Mouse (Mus musculus): ENCODE results near the gene Ppfibp2. TPM values are rescaled to one million over a fixed set of nuclear protein-coding genes. Genes with fewer than 3 reads are reported as not detected.

Ppfibp2 gene
- total RNA-seq, 4 experiments from 2014 or later = 7.6 to 10.9 (median 10.7) TPM

DNA sequence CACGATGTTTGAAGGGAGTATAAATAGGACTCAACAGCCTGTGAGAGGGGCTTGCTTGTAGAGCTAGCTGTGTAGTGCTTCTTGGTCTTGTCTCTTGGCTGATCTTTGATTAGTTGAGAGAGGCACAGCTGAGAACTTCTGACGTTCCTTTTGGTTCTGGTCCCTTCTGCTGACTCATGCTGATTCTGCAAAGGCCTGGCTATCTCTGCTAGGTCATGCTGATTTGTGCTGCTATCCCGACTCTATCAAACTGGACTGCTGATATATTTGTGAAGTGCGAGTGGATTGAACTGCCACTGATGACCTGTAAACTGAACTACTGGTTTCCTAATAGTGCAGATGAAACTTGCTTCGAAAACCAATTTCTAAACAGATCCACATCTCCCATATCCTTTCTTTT, 15.9 kb downstream of the Ppfibp2 start:
- DNase-seq (ENCODE audit: low spot score in 2 of 2) = no peak

DNA sequence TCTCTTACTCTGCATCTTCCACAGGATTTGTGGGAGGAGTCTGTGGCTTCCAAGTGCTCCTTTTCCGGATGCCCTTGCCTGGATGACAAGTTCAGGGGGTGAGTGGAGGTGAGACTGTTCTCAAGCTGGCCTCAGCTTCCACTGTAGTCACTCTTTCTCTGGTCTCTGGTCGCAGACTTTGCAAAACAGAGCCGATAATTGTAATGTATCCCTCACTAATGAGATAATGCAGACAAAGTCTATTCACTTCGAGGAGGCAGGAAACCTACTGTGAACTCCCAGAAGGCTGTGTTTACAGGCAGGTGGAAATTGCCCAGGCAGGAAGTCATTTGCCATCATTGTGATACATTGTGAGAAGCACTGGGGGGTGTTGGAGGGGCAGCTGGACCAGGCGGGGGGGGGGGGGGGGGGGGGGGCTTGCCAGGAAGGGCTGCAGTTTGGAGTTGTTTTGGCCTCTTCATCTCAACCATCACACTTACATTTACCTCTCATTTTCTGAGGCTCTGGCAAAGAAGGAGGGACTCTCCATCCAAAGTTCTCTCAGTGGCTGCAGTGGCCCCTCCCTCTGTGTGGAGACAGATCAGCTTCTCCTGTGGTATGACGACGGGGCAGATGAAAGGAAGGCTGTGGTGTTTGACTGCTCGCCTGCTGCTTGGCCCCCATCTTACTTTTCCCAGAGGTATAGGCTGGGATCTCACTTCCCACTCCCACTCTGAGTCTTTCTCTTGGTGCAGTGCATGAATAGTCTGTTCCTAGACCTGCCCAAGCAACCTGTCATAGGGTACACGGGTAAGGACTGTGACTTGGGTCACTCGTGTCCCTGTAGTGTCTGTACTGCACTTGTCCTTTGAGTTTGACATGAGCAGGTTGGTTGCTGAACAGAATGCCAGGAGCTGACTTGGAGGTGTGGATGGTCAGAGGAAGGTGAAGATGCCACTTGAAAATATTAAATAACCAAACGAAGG, 23.3 kb downstream of the Ppfibp2 start:
- DNase-seq (ENCODE audit: low spot score in 2 of 2) = no peak

DNA sequence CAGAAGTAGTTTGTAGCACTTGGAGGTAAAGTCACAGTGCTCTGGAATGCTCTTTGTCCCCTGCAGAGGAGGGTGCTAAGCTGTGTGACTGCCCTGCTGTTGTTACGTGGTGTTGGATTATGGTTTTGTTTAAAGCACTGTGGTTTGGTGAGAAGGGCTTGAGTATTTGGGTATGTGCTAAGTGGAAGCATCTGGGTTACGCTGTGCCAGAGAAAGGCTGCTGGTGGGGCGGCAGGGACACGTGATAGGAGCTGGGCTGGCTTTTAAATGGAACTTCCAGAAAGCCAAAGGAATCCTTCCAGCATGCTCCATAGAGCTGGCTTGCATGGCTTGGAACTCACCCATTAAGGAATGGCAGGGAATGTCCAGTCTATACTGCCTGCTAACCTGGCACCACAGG, 24.2 kb downstream of the Ppfibp2 start:
- no peak for DNase-seq (ENCODE audit: low spot score in 2 of 2)

DNA sequence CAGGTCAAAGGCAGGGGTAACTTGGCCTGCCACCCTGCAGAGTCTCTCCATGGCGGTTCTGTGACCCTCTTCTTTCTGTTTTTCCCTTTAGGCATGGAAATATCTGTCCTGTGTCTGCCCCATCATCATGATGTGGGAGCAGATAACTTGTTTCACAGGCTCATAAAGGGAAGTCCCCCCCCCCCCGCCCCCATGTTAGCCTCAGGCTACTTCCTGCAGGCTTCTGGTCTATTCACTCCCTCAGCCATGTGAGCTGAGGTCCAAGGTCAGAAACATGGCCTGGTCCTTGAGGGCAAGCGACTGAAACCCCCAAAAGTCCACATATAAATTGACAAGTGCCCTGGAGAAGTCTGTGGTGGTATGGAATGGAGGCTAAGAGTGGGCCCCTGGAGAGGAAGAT, 25.1 kb downstream of the Ppfibp2 start:
- no peak for DNase-seq (ENCODE audit: low spot score in 2 of 2)

DNA sequence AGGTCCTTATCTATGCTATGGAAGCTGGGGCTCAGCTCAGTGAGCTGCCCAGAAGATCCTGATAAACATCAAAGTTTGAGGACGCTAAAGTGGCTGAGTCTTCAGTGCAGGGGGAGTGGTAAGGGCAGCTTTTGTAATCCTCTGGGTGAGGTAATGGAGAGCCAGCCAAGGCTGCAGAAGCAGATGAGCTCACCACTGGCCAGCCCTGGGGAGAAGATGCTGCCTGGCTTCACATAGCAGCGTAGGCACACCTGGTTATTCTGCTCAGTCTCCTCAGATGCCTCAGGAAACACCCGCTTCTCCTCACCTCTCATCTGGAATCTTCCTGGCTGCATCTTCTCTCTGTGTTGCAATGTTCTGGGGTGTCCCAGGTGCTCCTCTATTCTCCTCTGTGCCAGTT, 29.4 kb downstream of the Ppfibp2 start:
- DNase-seq (ENCODE audit: low spot score in 2 of 2) = no peak

DNA sequence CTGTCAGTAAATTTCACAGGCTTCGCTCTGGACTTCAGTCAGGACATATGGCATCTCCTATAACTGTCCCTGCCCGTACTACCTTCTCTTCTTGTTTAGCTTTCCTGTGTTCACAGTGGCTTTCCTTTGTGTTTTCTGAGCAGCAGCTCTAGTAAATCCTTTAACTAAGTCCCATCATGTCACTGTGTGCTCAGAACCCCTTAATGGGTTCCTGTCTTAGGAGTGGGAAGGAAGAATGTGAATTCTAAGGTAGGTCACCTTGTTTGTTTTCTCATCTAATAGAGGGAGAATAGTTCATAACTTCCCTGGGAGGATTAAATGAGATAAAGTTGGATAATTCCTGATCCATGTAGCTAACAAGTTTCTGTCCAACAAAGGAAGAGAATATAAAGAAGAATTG, 30.1 kb downstream of the Ppfibp2 start, which contains the start of gene 5330417H12Rik:
Gene 5330417H12Rik, minus strand, starts transcription at position 101 of the 400 bp plus-strand sequence.
- DNase-seq (ENCODE audit: low spot score in 2 of 2) = no peak

DNA sequence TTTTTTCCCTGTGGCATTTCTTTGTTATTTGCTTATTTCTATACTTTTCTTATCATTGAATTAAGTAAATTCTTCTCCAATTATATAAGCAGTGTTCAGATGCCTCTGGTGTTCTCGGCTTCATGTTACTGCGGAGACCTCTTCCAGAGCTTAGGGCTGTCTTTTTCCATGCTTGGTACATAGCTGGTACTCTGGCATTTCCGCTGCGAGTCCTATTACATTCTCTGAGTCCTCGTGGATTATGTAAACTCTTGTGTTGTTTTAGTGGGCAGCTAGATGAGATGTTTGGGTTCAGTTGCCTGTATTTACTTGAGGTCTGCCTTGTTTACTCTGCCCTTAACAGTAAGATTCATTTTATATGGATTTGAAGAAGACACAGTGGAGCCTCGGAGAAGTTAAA, 30.8 kb downstream of the Ppfibp2 start:
- no peak for DNase-seq (ENCODE audit: low spot score in 2 of 2)

DNA sequence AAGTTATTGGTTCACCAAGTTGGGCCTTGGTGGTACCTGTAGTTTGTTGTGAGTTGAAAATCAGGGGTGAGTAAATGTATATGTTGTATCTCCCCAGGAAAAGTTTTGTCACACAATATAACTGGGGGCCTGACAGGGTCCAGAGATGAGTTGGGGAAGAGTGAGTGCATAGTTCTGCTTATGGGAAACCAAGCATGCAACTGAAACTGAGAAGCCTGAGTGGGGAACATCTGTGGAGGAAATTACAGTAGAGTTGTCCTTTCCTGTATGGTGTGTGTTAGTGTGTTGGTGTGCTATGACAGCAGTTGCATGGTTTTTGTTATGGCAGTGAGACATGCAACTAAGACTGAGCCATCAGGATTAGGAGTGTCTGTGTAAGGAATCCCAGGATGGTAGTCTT, 33.4 kb downstream of the Ppfibp2 start:
- DNase-seq (ENCODE audit: low spot score in 2 of 2) = no peak

DNA sequence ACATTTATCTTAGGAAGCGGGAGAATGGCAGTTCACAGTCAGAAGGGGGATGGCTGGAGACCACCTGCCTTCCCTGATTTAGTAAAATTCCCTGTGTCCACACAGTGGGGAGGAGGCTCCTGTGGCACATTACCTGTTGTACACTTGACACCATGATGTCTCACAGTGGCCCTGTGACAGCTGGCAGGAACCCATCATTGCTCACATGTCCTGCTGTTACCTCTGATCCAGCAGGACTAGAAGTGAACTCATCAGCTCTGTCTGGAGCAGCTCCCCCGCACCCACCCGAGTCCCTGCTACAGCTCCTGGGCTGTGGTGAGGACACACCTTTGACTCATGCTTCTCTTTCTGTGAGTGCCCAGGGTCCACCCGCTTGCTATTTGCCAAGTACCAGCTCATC, 38.2 kb downstream of the Ppfibp2 start:
- DNase-seq (ENCODE audit: low spot score in 2 of 2) = no peak

DNA sequence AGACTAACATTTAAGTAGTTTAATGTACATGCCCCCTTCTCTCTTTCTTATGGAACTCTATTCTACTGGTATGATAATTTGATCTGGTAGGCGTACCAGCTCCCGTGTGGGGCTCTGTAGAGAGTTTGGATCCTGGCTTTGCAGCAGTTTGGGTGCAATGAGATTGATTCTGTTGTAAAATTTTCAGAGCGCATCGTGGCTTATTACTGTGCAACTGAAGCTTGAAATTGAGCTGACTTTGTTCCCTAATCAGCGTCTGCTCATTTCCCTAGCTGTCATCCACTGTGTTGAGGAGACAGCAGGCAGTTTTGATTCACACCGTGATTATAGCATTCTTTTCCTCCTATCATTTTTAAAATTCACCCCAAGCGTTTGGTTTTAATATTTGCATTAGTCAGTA, 42.4 kb downstream of the Ppfibp2 start:
- DNase-seq (ENCODE audit: low spot score in 2 of 2) = no peak

DNA sequence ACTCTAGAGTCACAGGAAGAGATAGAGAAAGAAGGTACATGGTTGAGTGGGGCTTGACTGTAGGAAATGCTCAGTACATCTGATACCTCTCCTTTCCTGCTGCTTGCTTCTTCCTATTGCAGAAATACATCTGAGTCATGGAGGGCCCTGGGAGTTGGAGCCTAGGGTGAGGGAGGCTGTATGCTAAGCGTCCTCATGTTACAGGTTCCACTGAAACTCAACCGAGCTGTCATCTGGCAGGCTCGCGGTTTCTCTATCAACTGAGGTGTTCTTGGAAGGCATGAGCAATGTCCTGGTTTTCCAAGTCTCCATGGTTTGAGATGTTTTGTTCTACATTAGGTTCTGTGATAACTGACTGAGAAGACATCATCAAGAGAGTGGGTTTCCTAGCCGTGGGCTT, 43.0 kb downstream of the Ppfibp2 start:
- DNase-seq (ENCODE audit: low spot score in 2 of 2) = no peak

DNA sequence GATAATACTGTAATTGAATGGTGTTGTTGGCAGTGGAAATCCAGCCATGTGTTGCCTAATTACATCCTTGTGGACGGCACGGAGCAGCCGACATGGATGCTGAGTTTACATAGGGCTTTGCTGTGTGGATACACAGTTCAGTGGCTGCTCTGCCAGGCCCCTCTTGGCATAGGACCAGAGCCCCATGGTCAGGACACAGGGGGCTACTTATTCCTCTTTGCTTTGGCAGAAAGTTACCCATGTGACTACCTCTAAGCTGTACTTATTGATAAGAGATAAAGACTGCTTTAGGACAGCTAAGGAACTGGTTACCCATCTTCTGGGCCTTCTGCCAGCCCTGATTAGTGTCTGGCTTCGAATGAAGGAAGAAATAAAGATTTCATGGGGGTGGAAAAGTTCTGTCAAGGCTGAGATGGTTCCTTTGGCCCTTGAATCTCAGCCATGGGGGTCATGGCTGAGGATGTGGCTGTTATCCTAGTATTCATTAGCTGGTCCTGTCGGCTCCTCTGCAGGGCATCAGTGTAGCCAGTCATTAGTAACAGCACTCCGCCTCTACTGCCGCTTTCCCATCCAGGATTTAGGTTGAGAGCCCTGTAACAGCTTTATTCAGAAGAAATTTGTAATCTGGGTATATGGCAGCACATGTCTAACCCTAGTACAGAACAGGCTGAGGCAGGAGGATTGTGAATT, 47.7 kb downstream of the Ppfibp2 start:
- DNase-seq (ENCODE audit: low spot score in 2 of 2) = no peak

DNA sequence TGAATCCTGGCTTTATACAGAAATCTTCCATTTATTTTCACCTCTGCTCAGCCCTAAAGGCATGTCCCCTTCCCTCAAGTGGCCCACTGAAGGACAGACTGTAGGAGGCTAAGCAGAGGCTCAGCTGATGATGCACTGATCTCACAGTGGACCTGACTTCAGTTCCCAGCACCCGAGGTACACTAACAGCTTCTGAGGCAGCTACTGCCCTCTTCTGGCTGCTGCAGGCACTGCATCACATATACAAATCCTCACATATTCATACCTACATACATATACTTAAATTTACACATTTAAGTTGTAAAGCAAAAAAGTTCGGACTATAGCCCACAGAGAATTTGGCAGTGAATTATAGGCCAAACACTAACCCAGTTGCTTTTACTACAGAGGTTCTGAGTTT, 50.0 kb downstream of the Ppfibp2 start:
- no peak for DNase-seq (ENCODE audit: low spot score in 2 of 2)

DNA sequence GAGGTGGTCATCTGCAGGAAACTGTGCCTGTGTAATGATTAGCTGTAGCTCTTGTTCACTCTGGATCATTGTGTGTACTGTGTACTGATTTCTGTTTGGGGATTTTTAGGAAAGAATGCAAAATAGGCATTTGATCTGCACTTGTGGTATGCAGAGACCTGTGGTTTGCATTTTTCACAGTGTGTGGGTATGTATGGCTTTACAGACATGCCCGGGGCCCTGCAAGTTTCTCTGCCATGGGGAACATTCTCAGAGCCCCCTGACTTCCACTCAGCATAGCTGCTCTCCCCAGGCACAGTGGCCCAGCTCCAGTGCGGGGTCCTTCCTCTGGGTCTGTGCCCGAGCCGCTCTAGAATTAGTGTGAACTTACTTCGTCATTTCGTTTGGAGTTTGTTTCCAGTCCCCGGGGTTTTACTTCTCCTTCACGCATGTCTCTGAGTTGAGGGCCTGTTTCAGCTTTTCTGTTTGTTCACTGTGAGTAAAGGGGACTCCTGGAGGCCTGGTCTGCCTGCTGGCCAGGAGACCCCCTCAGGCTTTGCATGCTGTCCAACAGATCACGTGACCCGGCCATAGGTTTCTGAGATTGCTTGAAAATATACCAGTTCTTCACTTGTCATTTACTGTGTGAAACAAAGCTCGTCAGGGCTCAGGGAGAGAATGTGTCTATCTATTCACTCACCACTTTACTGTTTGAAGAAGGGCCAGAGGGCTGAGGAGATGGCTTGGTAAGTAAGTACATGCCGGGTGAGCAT, 54.1 kb downstream of the Ppfibp2 start:
- no peak for DNase-seq (ENCODE audit: low spot score in 2 of 2)

DNA sequence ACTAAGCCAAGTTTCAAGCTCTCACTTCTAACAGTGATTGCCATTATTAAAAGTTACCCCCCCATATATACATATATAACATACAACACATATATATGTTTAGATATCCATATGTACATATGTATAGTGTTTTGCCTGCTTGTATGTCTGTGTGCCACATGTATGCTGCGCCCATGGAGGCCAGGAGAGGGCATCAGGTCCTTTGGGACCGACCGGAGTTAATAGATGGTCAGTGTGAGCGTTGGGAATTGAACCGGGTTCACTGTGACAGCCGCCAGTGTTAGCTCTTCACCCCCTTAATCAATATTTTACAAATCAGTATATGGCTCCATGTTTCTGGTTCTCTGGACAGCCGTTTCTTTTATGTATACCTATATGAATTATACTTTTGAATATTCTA, 55.0 kb downstream of the Ppfibp2 start:
- no peak for DNase-seq (ENCODE audit: low spot score in 2 of 2)

DNA sequence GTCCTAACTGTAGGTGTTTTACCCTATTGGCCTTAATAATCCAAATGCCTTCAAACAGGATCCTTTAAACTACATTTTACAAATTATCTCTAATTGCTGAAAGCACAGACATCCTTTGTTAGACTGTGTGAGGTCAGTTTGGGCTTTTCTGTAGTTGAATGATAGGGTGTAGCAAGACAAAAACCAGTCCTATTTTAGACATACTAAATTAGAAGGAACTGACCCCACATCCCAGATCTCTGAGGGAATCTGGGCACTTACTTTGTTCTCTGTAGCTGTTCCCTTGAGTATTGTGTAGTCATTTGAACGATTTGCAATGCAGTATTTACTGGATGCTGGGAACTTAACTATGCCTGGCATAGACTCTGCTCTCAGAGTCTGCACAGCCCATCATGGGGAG, 56.8 kb downstream of the Ppfibp2 start:
- DNase-seq (ENCODE audit: low spot score in 2 of 2) = no peak

DNA sequence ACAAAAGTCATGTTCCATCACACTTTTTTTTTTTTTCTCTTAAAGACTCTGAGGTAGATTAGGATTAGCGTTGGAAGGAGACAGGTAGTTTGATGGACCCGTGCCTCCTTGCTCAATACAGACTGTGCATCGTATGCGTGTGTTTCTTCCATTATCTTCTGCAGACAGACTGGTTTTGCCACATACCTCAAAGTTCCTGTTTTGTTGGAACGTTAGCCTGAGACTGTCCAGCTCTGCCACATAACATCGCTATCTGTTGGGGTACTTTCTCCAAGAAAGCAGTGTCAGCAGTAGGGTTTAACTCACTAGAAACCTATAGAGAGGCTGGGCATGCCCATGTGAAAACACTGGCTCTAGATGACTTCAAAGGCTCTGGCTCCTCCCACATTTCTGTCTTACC, 61.4 kb downstream of the Ppfibp2 start:
- DNase-seq (ENCODE audit: low spot score in 2 of 2) = no peak

DNA sequence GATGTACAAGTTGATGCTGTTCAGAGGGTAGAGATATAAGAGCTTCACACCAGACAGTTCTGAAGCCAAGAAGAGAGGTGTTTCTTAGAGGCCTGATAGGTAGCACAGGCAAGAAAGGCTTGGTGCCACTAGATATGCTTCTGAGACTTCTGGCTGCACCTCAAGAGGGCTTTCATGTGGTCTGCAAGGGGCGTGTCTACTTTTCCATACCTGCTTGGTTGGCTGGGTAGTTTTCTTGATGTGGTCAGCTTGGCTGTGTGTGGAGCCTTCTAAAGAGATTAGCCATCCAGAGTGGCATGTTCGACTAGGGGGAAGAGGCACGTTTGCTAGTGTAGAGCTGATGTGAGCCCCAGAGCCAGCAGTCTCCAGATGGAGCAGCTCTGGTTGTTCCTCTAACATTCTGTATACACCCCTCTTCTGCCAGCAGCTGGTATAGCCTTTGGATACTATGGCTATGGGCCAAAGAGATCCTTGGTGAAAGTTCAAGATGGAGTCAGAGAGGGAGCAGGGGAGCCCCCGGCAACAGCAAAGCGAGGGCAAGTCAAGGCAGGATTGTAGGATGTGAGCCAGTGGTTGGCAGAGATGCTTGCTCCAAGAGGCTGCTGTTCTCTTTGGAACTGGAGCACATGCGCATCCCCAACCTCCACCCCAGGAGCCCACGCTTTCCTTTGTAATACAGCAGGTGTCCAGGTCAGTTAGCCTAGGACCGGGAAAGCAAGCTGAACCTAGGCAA, 64.3 kb downstream of the Ppfibp2 start:
- DNase-seq (ENCODE audit: low spot score in 2 of 2) = no peak

DNA sequence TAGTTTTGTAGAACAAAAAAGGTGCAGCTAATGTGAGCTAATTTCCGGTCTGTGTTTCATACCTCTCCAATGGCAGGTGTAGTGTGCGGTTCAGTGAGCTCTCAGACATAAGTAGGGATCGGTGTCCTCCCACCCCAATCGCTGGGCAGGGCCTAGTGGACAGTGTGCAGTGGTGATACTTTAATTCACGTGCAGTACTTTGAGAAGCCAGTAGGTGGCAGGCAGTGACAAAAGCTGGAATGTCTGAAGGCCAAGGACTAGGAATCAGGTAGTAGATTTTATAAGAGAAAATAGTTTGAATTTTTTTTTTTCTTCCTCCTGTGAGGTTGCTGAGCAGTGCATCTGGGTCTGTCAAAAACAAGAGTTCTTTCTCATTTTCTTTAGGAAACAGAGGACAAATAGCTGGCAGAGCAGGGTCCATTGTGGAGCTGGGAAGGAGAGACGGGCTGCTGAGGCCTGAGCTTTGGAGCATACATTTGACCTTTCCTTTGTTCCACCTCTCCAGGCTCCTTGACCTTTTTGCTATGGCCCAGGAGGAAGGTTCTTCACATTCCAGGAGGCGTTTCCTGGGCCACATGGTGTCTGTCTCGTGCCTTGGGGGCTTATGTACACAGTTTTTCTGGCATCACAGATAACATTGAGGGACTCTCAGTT, 66.3 kb downstream of the Ppfibp2 start:
- peak; percentile 44 to 75 for DNase-seq (ENCODE audit: low spot score in 2 of 2)

DNA sequence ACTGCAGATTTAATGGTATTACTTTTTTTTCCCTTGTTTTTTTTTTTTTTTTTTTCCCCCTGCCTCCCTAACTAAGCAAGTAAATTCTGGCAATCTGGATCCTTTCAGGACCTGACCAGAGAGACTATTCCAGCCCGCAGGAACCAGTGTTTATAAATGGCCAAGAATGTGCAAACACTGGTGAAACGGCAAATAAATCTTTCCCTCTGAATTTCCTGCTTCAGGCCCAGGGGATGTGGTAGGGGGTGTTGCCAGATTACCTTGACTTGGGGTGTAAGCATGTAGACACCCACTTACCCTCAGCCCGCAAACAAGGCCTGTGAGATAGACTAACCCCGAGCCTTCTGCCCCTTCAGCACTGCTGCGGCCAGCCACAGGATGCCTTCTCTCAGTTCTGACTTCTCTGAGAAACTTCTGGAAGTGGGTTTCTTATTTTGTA, 66.9 kb downstream of the Ppfibp2 start:
- DNase-seq (ENCODE audit: low spot score in 2 of 2) = no peak

DNA sequence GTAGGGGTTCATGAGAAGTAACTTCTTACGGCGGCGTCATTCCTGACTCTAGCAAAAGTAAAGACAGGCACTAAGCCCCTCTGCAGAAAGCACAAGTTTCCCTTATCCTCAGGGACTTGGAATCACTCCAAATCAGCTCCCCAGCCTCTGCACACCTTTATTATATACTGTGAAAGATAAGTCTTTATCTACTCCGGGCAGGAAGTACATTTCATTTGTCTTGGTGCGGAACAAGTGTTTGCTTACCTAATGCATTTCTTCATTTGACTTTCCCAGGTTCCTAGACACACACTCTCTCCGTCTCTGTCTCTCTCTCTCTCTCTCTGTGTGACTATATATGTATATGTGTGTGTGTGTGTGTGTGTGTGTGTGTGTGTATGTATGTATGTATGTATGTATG, 68.6 kb downstream of the Ppfibp2 start:
- no peak for DNase-seq (ENCODE audit: low spot score in 2 of 2)

Measured in layer of hippocampus, adult 8-10 months (tissue).